Mouse (Mus musculus) cerebellum, postnatal 4 days (tissue): Measurements from ENCODE around the gene 1500009L16Rik.

ENCODE experiments used
- DNase-seq, 2 experiments: peaks; one replicate each; pipeline ENCODE4 v3.0.0; 2022; ENCODE audit warnings: low spot score in 2 of 2, mixed read lengths in 1 of 2

Gene 1500009L16Rik

GRCm38 (mm10) chr10:83722579-83723031, at the start of gene 1500009L16Rik:
1500009L16Rik (plus strand) TSS chr10:83722865.
- DNase-seq, result peak; percentile 66 to 84

- no peak for DNase-seq
Measured at GRCm38 (mm10) chr10:83681334-83681733, 41.3 kb upstream of the 1500009L16Rik start.

GRCm38 (mm10) chr10:83688215-83688614, 34.5 kb upstream of the 1500009L16Rik start:
- DNase-seq, result peak in 1 of 2 experiments; percentile 4

- DNase-seq, result no peak
Measured at GRCm38 (mm10) chr10:83692175-83692895, 30.3 kb upstream of the 1500009L16Rik start.

GRCm38 (mm10) chr10:83696226-83696625, 26.4 kb upstream of the 1500009L16Rik start:
- no peak for DNase-seq

GRCm38 (mm10) chr10:83706628-83707027, 16.0 kb upstream of the 1500009L16Rik start:
- no peak for DNase-seq

- DNase-seq, result no peak
Measured at GRCm38 (mm10) chr10:83709920-83710319, 12.7 kb upstream of the 1500009L16Rik start.

GRCm38 (mm10) chr10:83711769-83712168, 10.9 kb upstream of the 1500009L16Rik start:
- DNase-seq, result no peak

GRCm38 (mm10) chr10:83718855-83719474, 3.7 kb upstream of the 1500009L16Rik start:
- no peak for DNase-seq

- peak in 1 of 2 experiments; percentile 43 for DNase-seq
Measured at GRCm38 (mm10) chr10:83723055-83723454, 390 bp downstream of the 1500009L16Rik start.

- no peak for DNase-seq
Measured at GRCm38 (mm10) chr10:83724351-83725059, 1.8 kb downstream of the 1500009L16Rik start.

GRCm38 (mm10) chr10:83726164-83726563, 3.5 kb downstream of the 1500009L16Rik start:
- no peak for DNase-seq

- no peak for DNase-seq
Measured at GRCm38 (mm10) chr10:83727846-83728245, 5.2 kb downstream of the 1500009L16Rik start.

- DNase-seq, result no peak
Measured at GRCm38 (mm10) chr10:83728529-83728928, 5.9 kb downstream of the 1500009L16Rik start.

GRCm38 (mm10) chr10:83729076-83729475, 6.4 kb downstream of the 1500009L16Rik start:
- DNase-seq, result no peak

- peak; percentile 93 for DNase-seq
Measured at GRCm38 (mm10) chr10:83729492-83729891, 6.8 kb downstream of the 1500009L16Rik start.

GRCm38 (mm10) chr10:83733725-83734124, 11.1 kb downstream of the 1500009L16Rik start:
- no peak for DNase-seq

GRCm38 (mm10) chr10:83738996-83739655, 16.5 kb downstream of the 1500009L16Rik start:
- DNase-seq, result no peak

- DNase-seq, result no peak
Measured at GRCm38 (mm10) chr10:83744656-83745055, 22.0 kb downstream of the 1500009L16Rik start.

GRCm38 (mm10) chr10:83753056-83753455, 30.4 kb downstream of the 1500009L16Rik start:
- no peak for DNase-seq

- no peak for DNase-seq
Measured at GRCm38 (mm10) chr10:83757343-83757962, 34.8 kb downstream of the 1500009L16Rik start.
